In genomic region chr7:37392122-37392521, GRCm38 (mm10) we compare ENCODE assay signal across 25 mouse cellular contexts.
DNase-seq lines count a peak whose midpoint lies in the region; ATAC-seq and TF ChIP-seq lines count a peak whose summit lies in the region.
"Had no signal": no experiment of that assay in that cellular context is flagged by ENCODE, and none has a peak within 500 bp of the region (broad histone marks: within the 10 kb centered on the region; RNA-seq: fewer than 3 reads in every experiment).

No protein-coding gene starts in this region.

- H3K4me1 ChIP-seq in cerebellum, adult 2 months (ENCODE audit: control insufficient read depth, insufficient read depth, low read length) = peaks cover 55% of the 10 kb centered on the region
- peaks cover 31% of the 10 kb centered on the region for H3K4me1 ChIP-seq in forebrain, embryonic 10.5 days
- peaks cover 43% of the 10 kb centered on the region for H3K4me1 ChIP-seq in forebrain, embryonic 15.5 days
- H3K4me1 ChIP-seq in hindbrain, embryonic 13.5 days (replicated peaks) = peaks cover 29% of the 10 kb centered on the region
- H3K4me1 ChIP-seq in hindbrain, embryonic 11.5 days (replicated peaks; ENCODE audit: control insufficient read depth, insufficient read depth, low read length) = no peaks in the 10 kb centered on the region
- peaks cover 7% of the 10 kb centered on the region for H3K4me1 ChIP-seq in hindbrain, embryonic 16.5 days (ENCODE audit: control insufficient read depth, insufficient read depth, low read depth, low read length)
- H3K4me1 ChIP-seq: intestine, embryonic 15.5 days; kidney, embryonic 15.5 days had no signal

- no peak overlapping the region for H3K9ac ChIP-seq in forebrain, embryonic 15.5 days (replicated peaks)
- no peak overlapping the region for H3K9ac ChIP-seq in hindbrain, embryonic 13.5 days
- no peak overlapping the region for H3K9ac ChIP-seq in hindbrain, embryonic 11.5 days (ENCODE audit: low read depth, low read length)
- no peak overlapping the region for H3K9ac ChIP-seq in hindbrain, embryonic 16.5 days (ENCODE audit: low read depth, low read length)
- H3K9ac ChIP-seq: embryonic facial prominence, embryonic 13.5 days; heart, embryonic 13.5 days; intestine, embryonic 15.5 days; kidney, embryonic 15.5 days had no signal

- no peak overlapping the region for H3K4me2 ChIP-seq in forebrain, embryonic 15.5 days (replicated peaks)
- H3K4me2 ChIP-seq in hindbrain, embryonic 13.5 days = no peak overlapping the region
- H3K4me2 ChIP-seq in hindbrain, embryonic 11.5 days (replicated peaks; ENCODE audit: low read depth, low read length) = no peak overlapping the region
- H3K4me2 ChIP-seq in hindbrain, embryonic 16.5 days (ENCODE audit: low read length) = no peak overlapping the region
- H3K4me2 ChIP-seq: embryonic facial prominence, embryonic 13.5 days; heart, embryonic 13.5 days; intestine, embryonic 15.5 days; kidney, embryonic 15.5 days had no signal

- H3K4me3 ChIP-seq in cerebellum, adult 2 months (replicated peaks; ENCODE audit: insufficient read depth, low read depth, low read length) = no peak overlapping the region
- no peak overlapping the region for H3K4me3 ChIP-seq in forebrain, embryonic 10.5 days
- no peak overlapping the region for H3K4me3 ChIP-seq in forebrain, embryonic 15.5 days
- no peak overlapping the region for H3K4me3 ChIP-seq in hindbrain, embryonic 13.5 days
- H3K4me3 ChIP-seq in hindbrain, embryonic 11.5 days (ENCODE audit: low read depth, low read length) = no peak overlapping the region
- H3K4me3 ChIP-seq in hindbrain, embryonic 16.5 days (ENCODE audit: low read length) = no peak overlapping the region
- H3K4me3 ChIP-seq: embryonic facial prominence, embryonic 10.5 days; embryonic facial prominence, embryonic 13.5 days; erythroblast, embryonic 14.5 days; heart, adult 2 months; heart, embryonic 10.5 days; heart, embryonic 13.5 days; intestine, embryonic 15.5 days; kidney, embryonic 15.5 days had no signal

- no peak for TF ChIP-seq CTCF in cerebellum, adult 2 months (IDR thresholded peaks at IDR 0.05; ENCODE audit: borderline replicate concordance, insufficient read depth, low read depth, low read length)

- no peak for TF ChIP-seq POLR2A in cerebellum, adult 2 months (IDR thresholded peaks at IDR 0.05; ENCODE audit: borderline replicate concordance, insufficient read depth, low read length)

- no peaks in the 10 kb centered on the region for H3K9me3 ChIP-seq in forebrain, embryonic 10.5 days
- no peaks in the 10 kb centered on the region for H3K9me3 ChIP-seq in forebrain, embryonic 15.5 days
- H3K9me3 ChIP-seq in hindbrain, embryonic 13.5 days = no peaks in the 10 kb centered on the region
- H3K9me3 ChIP-seq in hindbrain, embryonic 11.5 days (ENCODE audit: control insufficient read depth, low read length) = no peaks in the 10 kb centered on the region
- H3K9me3 ChIP-seq in hindbrain, embryonic 16.5 days (ENCODE audit: control insufficient read depth, low read length) = no peaks in the 10 kb centered on the region
- H3K9me3 ChIP-seq: embryonic facial prominence, embryonic 10.5 days; embryonic facial prominence, embryonic 13.5 days; heart, embryonic 10.5 days; heart, embryonic 13.5 days; intestine, embryonic 15.5 days; kidney, embryonic 15.5 days had no signal

- peak overlapping the region; percentile 65 for H3K27ac ChIP-seq in cerebellum, adult 2 months (ENCODE audit: insufficient read depth, low read length)
- peak overlapping the region; percentile 17; the same call in 1 of the 2 replicates for H3K27ac ChIP-seq in forebrain, embryonic 10.5 days
- no peak overlapping the region for H3K27ac ChIP-seq in forebrain, embryonic 15.5 days (replicated peaks)
- H3K27ac ChIP-seq in hindbrain, embryonic 13.5 days = 0 out of 2 replicates have a peak overlapping the region, but pooled peaks have one; percentile 30
- H3K27ac ChIP-seq in hindbrain, embryonic 11.5 days (ENCODE audit: low read depth, low read length) = no peak overlapping the region
- H3K27ac ChIP-seq in hindbrain, embryonic 16.5 days (ENCODE audit: low read depth, low read length) = 0 out of 2 replicates have a peak overlapping the region, but pooled peaks have one; percentile 17
- H3K27ac ChIP-seq: embryonic facial prominence, embryonic 10.5 days; embryonic facial prominence, embryonic 13.5 days; heart, adult 2 months; heart, embryonic 10.5 days; heart, embryonic 13.5 days; intestine, embryonic 15.5 days; kidney, embryonic 15.5 days had no signal

- no peaks in the 10 kb centered on the region for H3K27me3 ChIP-seq in cerebellum, adult 2 months (ENCODE audit: control insufficient read depth, insufficient read depth, low read length)
- no peaks in the 10 kb centered on the region for H3K27me3 ChIP-seq in forebrain, embryonic 10.5 days (ENCODE audit: poor library complexity, severe bottlenecking)
- H3K27me3 ChIP-seq in forebrain, embryonic 15.5 days = no peaks in the 10 kb centered on the region
- H3K27me3 ChIP-seq in hindbrain, embryonic 13.5 days = no peaks in the 10 kb centered on the region
- H3K27me3 ChIP-seq in hindbrain, embryonic 11.5 days (ENCODE audit: control insufficient read depth, insufficient read depth, low read length) = no peaks in the 10 kb centered on the region
- H3K27me3 ChIP-seq in hindbrain, embryonic 16.5 days (replicated peaks; ENCODE audit: control insufficient read depth, insufficient read depth, low read length) = no peaks in the 10 kb centered on the region
- H3K27me3 ChIP-seq: intestine, embryonic 15.5 days; kidney, embryonic 15.5 days had no signal

- H3K36me3 ChIP-seq in forebrain, embryonic 10.5 days (replicated peaks) = no peaks in the 10 kb centered on the region
- no peaks in the 10 kb centered on the region for H3K36me3 ChIP-seq in forebrain, embryonic 15.5 days
- no peaks in the 10 kb centered on the region for H3K36me3 ChIP-seq in hindbrain, embryonic 13.5 days
- H3K36me3 ChIP-seq in hindbrain, embryonic 11.5 days (ENCODE audit: control insufficient read depth, insufficient read depth, low read length) = no peaks in the 10 kb centered on the region
- H3K36me3 ChIP-seq in hindbrain, embryonic 16.5 days (ENCODE audit: control insufficient read depth, insufficient read depth, low read length) = no peaks in the 10 kb centered on the region
- H3K36me3 ChIP-seq: embryonic facial prominence, embryonic 10.5 days; embryonic facial prominence, embryonic 13.5 days; heart, embryonic 10.5 days; heart, embryonic 13.5 days; intestine, embryonic 15.5 days; kidney, embryonic 15.5 days had no signal

- peak in 1 of 2 experiments; percentile 22 for DNase-seq in cerebellum, adult 2 months
- DNase-seq in cerebellum, postnatal 36 days = no peak
- no peak for DNase-seq in forebrain, embryonic 10.5 days (ENCODE audit: extremely low spot score, low spot score)
- no peak for DNase-seq in hindbrain, embryonic 11.5 days (ENCODE audit: low spot score)
- DNase-seq in gastrocnemius, postnatal 10 days = no peak
- DNase-seq: adrenal gland, adult 8-10 months; adrenal gland, postnatal 25 days; embryo, embryonic 11 days; gastrocnemius, postnatal 36 days; heart, adult 2 months; heart, postnatal 14 days; heart, postnatal 4 days; kidney, adult 11 months; kidney, adult 8-10 months had no signal

- ATAC-seq in forebrain, embryonic 15.5 days (replicated peaks) = no peak
- ATAC-seq in hindbrain, embryonic 13.5 days (ENCODE audit: low FRiP score) = no peak
- ATAC-seq in hindbrain, embryonic 11.5 days (ENCODE audit: low FRiP score) = no peak
- no peak for ATAC-seq in hindbrain, embryonic 16.5 days
- ATAC-seq: activated CD4-positive, CD25-positive, alpha-beta regulatory T cell, adult 4 months; intestine, embryonic 15.5 days had no signal

- 72% methylated on average over 6 of the region's 6 CpGs for WGBS in cerebellum, adult 2 months
- 89% methylated on average over 6 of the region's 6 CpGs for WGBS in forebrain, embryonic 10.5 days
- 85% methylated on average over 6 of the region's 6 CpGs for WGBS in forebrain, embryonic 15.5 days
- WGBS in hindbrain, embryonic 13.5 days = 91% methylated on average over 6 of the region's 6 CpGs
- WGBS in hindbrain, embryonic 11.5 days = 89% methylated on average over 6 of the region's 6 CpGs
- WGBS in hindbrain, embryonic 16.5 days = 82% methylated on average over 6 of the region's 6 CpGs

Comparison
In these comparisons a context has a peak if more than half of its experiments do, and no peak if none do; other contexts are left out.
1. H3K27ac ChIP-seq: peak in cerebellum, adult 2 months (single experiment), forebrain, embryonic 10.5 days (single experiment), hindbrain, embryonic 13.5 days (single experiment) and hindbrain, embryonic 16.5 days (single experiment); none in forebrain, embryonic 15.5 days (single experiment) and hindbrain, embryonic 11.5 days (single experiment).